Mouse (Mus musculus) CH12.LX (cell line): Measurements from ENCODE around the gene Bst1. TPM values are rescaled to one million over a fixed set of nuclear protein-coding genes. Genes with fewer than 3 reads are reported as not detected.

Experiments used
- DNase-seq: peaks from one replicate; pipeline ENCODE4 v3.0.0-alpha.2; 2013; ENCODE audit errors: extremely low read depth
- H3K27ac ChIP-seq: 2 replicates; pipeline ENCODE4 v1.5.1; 2012; ENCODE audit warnings: low read depth, mild to moderate bottlenecking, control low read depth, moderate library complexity; ENCODE audit not compliant: insufficient read depth
- H3K27me3 ChIP-seq: replicated peaks from 2 replicates; pipeline ENCODE3; 2012; ENCODE audit warnings: inconsistent platforms
- H3K36me3 ChIP-seq, 2 experiments: replicated peaks in 1 of 2; 2 replicates each; pipeline versions ENCODE3 to v1.6.1; 2012; ENCODE audit warnings: inconsistent platforms in 1 of 2, low read length in 1 of 2, mild to moderate bottlenecking in 1 of 2, mixed read lengths in 1 of 2, moderate library complexity in 1 of 2; ENCODE audit not compliant: control insufficient read depth in 1 of 2, insufficient read depth in 1 of 2
- H3K4me1 ChIP-seq, 2 experiments: 2 replicates each; pipeline ENCODE4 v1.6.1; 2012; ENCODE audit warnings: inconsistent platforms in 1 of 2, moderate library complexity in 1 of 2; ENCODE audit not compliant: insufficient read depth in 2 of 2, control insufficient read depth in 1 of 2
- H3K4me2 ChIP-seq: 2 replicates; pipeline ENCODE4 v1.6.1; 2012; ENCODE audit warnings: low read depth, mild to moderate bottlenecking, control low read depth; ENCODE audit not compliant: poor library complexity, insufficient read depth, severe bottlenecking
- H3K4me3 ChIP-seq, 3 experiments: fragments of 150-350 bp in 1 of 3; sonication (generic) in 1 of 3; replicated peaks in 1 of 3; 2 replicates each; pipeline versions ENCODE3 to v1.5.1; 2011 to 2012; ENCODE audit warnings: low read depth in 2 of 3, low read length in 2 of 3, mild to moderate bottlenecking in 2 of 3, moderate library complexity in 2 of 3, control low read depth in 1 of 3, improper control_type of control experiment in 1 of 3, inconsistent platforms in 1 of 3, mixed read lengths in 1 of 3; ENCODE audit not compliant: poor library complexity in 1 of 3
- H3K79me2 ChIP-seq: replicated peaks from 2 replicates; pipeline ENCODE4 v1.6.1; 2012; ENCODE audit warnings: mild to moderate bottlenecking, moderate library complexity; ENCODE audit not compliant: control insufficient read depth, poor library complexity, insufficient read depth, severe bottlenecking; ENCODE audit errors: extremely low read depth
- H3K9ac ChIP-seq: 2 replicates; pipeline ENCODE4 v1.6.1; 2012; ENCODE audit warnings: low read depth, mild to moderate bottlenecking, control low read depth, moderate library complexity; ENCODE audit not compliant: insufficient read depth
- H3K9me3 ChIP-seq: replicated peaks from 2 replicates; pipeline ENCODE3; 2012; ENCODE audit warnings: low read length, inconsistent platforms, mixed read lengths
- CHD2 ChIP-seq: IDR thresholded peaks from 2 replicates; pipeline ENCODE4 v1.6.1; 2011; ENCODE audit warnings: low read length, improper control_type of control experiment
- CTCF ChIP-seq, 2 experiments: IDR thresholded peaks in 1 of 2; conservative IDR thresholded peaks in 1 of 2; 2 replicates each; pipeline ENCODE4 v1.5.1; 2011 to 2012; ENCODE audit warnings: low read depth in 2 of 2, low read length in 2 of 2, improper control_type of control experiment in 1 of 2, inconsistent platforms in 1 of 2, mild to moderate bottlenecking in 1 of 2, moderate library complexity in 1 of 2
- EP300 ChIP-seq: IDR thresholded peaks from 2 replicates; pipeline ENCODE4 v1.6.1; 2011; ENCODE audit warnings: low read length, improper control_type of control experiment
- ETS1 ChIP-seq: conservative IDR thresholded peaks from 2 replicates; pipeline ENCODE4 v1.6.1; 2012; ENCODE audit warnings: low read depth, mild to moderate bottlenecking, inconsistent platforms, low read length, improper control_type of control experiment, moderate library complexity
- GABPA ChIP-seq: IDR thresholded peaks from 2 replicates; pipeline ENCODE4 v1.6.1; 2012; ENCODE audit warnings: low read depth, low read length, improper control_type of control experiment, inconsistent platforms; ENCODE audit not compliant: insufficient replicate concordance
- JUN ChIP-seq: IDR thresholded peaks from 2 replicates; pipeline ENCODE4 v1.6.1; 2011; ENCODE audit warnings: low read depth, mild to moderate bottlenecking, low read length, improper control_type of control experiment, moderate library complexity; ENCODE audit not compliant: insufficient read depth
- JUND ChIP-seq: conservative IDR thresholded peaks from 2 replicates; pipeline ENCODE4 v1.6.1; 2011; ENCODE audit warnings: low read depth, low read length, improper control_type of control experiment
- MAFK ChIP-seq: IDR thresholded peaks from 2 replicates; pipeline ENCODE4 v1.6.1; 2011; ENCODE audit warnings: low read length, improper control_type of control experiment; ENCODE audit not compliant: insufficient replicate concordance
- MAX ChIP-seq: IDR thresholded peaks from 2 replicates; pipeline ENCODE4 v1.6.1; 2011; ENCODE audit warnings: low read length, improper control_type of control experiment
- MAZ ChIP-seq: IDR thresholded peaks from 2 replicates; pipeline ENCODE4 v1.6.1; 2012; ENCODE audit warnings: low read depth, mild to moderate bottlenecking, inconsistent platforms, low read length, improper control_type of control experiment, moderate library complexity
- MEF2A ChIP-seq: IDR thresholded peaks from 2 replicates; pipeline ENCODE4 v1.6.1; 2014; ENCODE audit warnings: low read depth, mild to moderate bottlenecking, inconsistent platforms, low read length, improper control_type of control experiment, borderline replicate concordance
- POLR2A ChIP-seq: IDR thresholded peaks from 2 replicates; pipeline ENCODE4 v1.6.1; 2011; ENCODE audit warnings: low read depth, mild to moderate bottlenecking, improper control_type of control experiment, low read length
- RAD21 ChIP-seq: IDR thresholded peaks from 2 replicates; pipeline ENCODE4 v1.6.1; 2011; ENCODE audit warnings: low read depth, mild to moderate bottlenecking, low read length, improper control_type of control experiment, moderate library complexity
- SMC3 ChIP-seq: IDR thresholded peaks from 2 replicates; pipeline ENCODE4 v1.6.1; 2011; ENCODE audit warnings: low read depth, low read length, improper control_type of control experiment
- TBP ChIP-seq: conservative IDR thresholded peaks from 2 replicates; pipeline ENCODE4 v1.6.1; 2011; ENCODE audit warnings: low read depth, low read length, improper control_type of control experiment
- UBTF ChIP-seq: IDR thresholded peaks from 2 replicates; pipeline ENCODE4 v1.6.1; 2012; ENCODE audit warnings: low read depth, mild to moderate bottlenecking, inconsistent platforms, low read length, improper control_type of control experiment, moderate library complexity
- USF1 ChIP-seq: IDR thresholded peaks from 2 replicates; pipeline ENCODE4 v1.6.1; 2014; ENCODE audit warnings: low read depth, mild to moderate bottlenecking, inconsistent platforms, low read length, improper control_type of control experiment
- USF2 ChIP-seq: conservative IDR thresholded peaks from 2 replicates; pipeline ENCODE4 v1.6.1; 2011; ENCODE audit warnings: low read depth, low read length, improper control_type of control experiment
- ZNF384 ChIP-seq: IDR thresholded peaks from 2 replicates; pipeline ENCODE4 v1.6.1; 2012; ENCODE audit warnings: low read depth, low read length, improper control_type of control experiment, inconsistent platforms
- dilution Hi-C: fragments of 300-500 bp; cut with MboI; formaldehyde crosslinking; loops from 2 replicates; pipeline ENCODE4 v1.14.3; 2020; ENCODE audit warnings: low sequenced_read_pairs; ENCODE audit not compliant: extremely low pct_unique_long_range_greater_than_20kb, extremely low pct_ligation_motif_present
- in situ Hi-C: fragments of 300-500 bp; cut with MboI; formaldehyde crosslinking; loops from 3 replicates; pipeline ENCODE4 v1.14.3; 2019; ENCODE audit warnings: low sequenced_read_pairs, low pct_ligation_motif_present, low pct_unique_long_range_greater_than_20kb, mixed read lengths
- polyA plus RNA-seq: library from polyadenylated mRNA; unstranded; fragments of >175 nt; gene quantifications from 2 replicates; pipeline ENCODE4 v1.2.1, GENCODE M21; 2012; ENCODE audit warnings: low read depth; ENCODE audit not compliant: insufficient read length
- total RNA-seq, 2 experiments: library from RNA; depleted of rRNA; stranded (reverse); fragments of 300-350 nt in 1 of 2; fragments of >200 nt in 1 of 2; gene quantifications; 2 replicates each; pipeline ENCODE4 v1.2.3; 2012 to 2014

Bst1 gene
- total and polyA plus RNA-seq, 3 experiments: 1.9 to 9.9 (median 4.8) TPM

DNA sequence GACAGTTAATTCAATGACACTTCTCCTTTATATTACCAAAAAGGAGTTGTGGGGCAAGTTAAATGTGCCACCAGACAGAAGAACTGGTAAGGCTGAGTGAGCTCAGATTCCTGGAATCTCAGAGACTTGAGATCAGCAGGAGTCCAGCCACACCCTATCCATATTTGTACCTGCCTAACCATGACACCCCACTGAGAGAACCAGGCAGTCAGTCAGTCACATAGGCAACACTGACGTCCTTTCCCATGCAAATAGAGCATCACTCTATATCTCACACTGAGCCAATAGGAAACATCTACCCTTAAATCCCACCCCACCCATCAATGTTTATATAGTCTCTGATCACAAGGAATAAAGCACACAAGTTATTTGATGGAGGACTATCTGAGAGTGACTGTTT, 2.9 kb upstream of the Bst1 start:
- Histone ChIP-seq H3K4me1 (peaks cover 5 to 28% of the 10 kb centered on the region in 2 experiments), H3K27ac (no peak overlapping the region), H3K9me3 (no peaks in the 10 kb centered on the region), H3K4me3 (no peak overlapping the region), H3K4me2 (no peak overlapping the region), H3K36me3 (peaks cover 0 to 2% of the 10 kb centered on the region in 2 experiments), H3K27me3 (no peaks in the 10 kb centered on the region), H3K79me2 (no peaks in the 10 kb centered on the region), H3K9ac (no peak overlapping the region)
- dilution Hi-C loops: no loop called here
- DNase-seq: no peak
- in situ Hi-C loops: no loop called here
- TF ChIP-seq TBP (no peak), CHD2 (no peak), CTCF (conservative IDR thresholded peaks at IDR 0.05 in 1 of 2, IDR thresholded peaks at IDR 0.05 in 1 of 2; ENCODE audit: low read depth in 2 of 2, low read length in 2 of 2) (no peak), ETS1 (no peak), MAZ (no peak), MAX (no peak)

- H3K4me2 ChIP-seq: no peak overlapping the region
- H3K27ac ChIP-seq: no peak overlapping the region
- H3K9ac ChIP-seq: no peak overlapping the region
- dilution Hi-C loops: no loop called here
- DNase-seq: no peak
- H3K79me2 ChIP-seq: no peaks in the 10 kb centered on the region
- no peak overlapping the region for H3K4me3 ChIP-seq
- TF ChIP-seq USF1: no peak
- TF ChIP-seq ETS1: no peak
- no peak for TF ChIP-seq MAX
- no peak for TF ChIP-seq SMC3
- TF ChIP-seq UBTF: no peak
- no peak for TF ChIP-seq MAZ
- no peak for TF ChIP-seq JUN
- no peak for TF ChIP-seq GABPA
- no peak for TF ChIP-seq ZNF384
- no peak for TF ChIP-seq RAD21
- no peak for TF ChIP-seq MAFK
- no peak for TF ChIP-seq EP300
- TF ChIP-seq CTCF (conservative IDR thresholded peaks at IDR 0.05 in 1 of 2, IDR thresholded peaks at IDR 0.05 in 1 of 2; ENCODE audit: low read depth in 2 of 2, low read length in 2 of 2): no peak
- no peak for TF ChIP-seq POLR2A
- no peak for TF ChIP-seq USF2
- no peak for TF ChIP-seq MEF2A
- TF ChIP-seq JUND: no peak
- H3K4me1 ChIP-seq: peaks cover 12 to 56% of the 10 kb centered on the region in 2 experiments
- in situ Hi-C loops: no loop called here
- peaks cover 0 to 23% of the 10 kb centered on the region in 2 experiments for H3K36me3 ChIP-seq
- H3K9me3 ChIP-seq: no peaks in the 10 kb centered on the region
- no peaks in the 10 kb centered on the region for H3K27me3 ChIP-seq
Measured at GRCm38 (mm10) chr5:43820785-43821184, 2.1 kb downstream of the Bst1 start.
